Mouse (Mus musculus): ENCODE data around the gene Scel.

GRCm38 (mm10) chr14:103651562-103651961 is 138.4 kb downstream of the Scel start:
- TF ChIP-seq CTCF (IDR thresholded peaks at IDR 0.05; ENCODE audit: extremely low read depth, insufficient read length, insufficient replicate concordance, low read depth, low read length) (no peak), POLR2A (IDR thresholded peaks at IDR 0.05; ENCODE audit: low read depth, low read length) (no peak)
